Comparison of ENCODE assay signal across 8 mouse cellular contexts in genomic region chr9:44602766-44603165, GRCm38 (mm10). TPM values are rescaled to one million over a fixed set of nuclear protein-coding genes. Genes with fewer than 3 reads are reported as not detected.
A peak's percentile ranks its signal among the peaks of the same experiment; 100 is the strongest.
DNase-seq lines count a peak whose midpoint lies in the region; ATAC-seq lines count a peak whose summit lies in the region.

No protein-coding gene starts in this region.

- no peak overlapping the region for H3K9ac ChIP-seq in forebrain, embryonic 16.5 days (replicated peaks; ENCODE audit: low read depth, low read length)
- H3K9ac ChIP-seq in liver, embryonic 16.5 days (ENCODE audit: low read depth, low read length): peak overlapping the region; percentile 100; the same call in 1 of the 2 replicates

- WGBS in forebrain, embryonic 16.5 days: 68% methylated on average over 6 of the region's 6 CpGs
- 71% methylated on average over 6 of the region's 6 CpGs for WGBS in liver, embryonic 16.5 days (ENCODE audit: insufficient replicate concordance)

- peak overlapping the region; percentile 92 for H3K4me2 ChIP-seq in forebrain, embryonic 16.5 days (ENCODE audit: low read length)
- H3K4me2 ChIP-seq in liver, embryonic 16.5 days (ENCODE audit: low read depth, low read length): peak overlapping the region; percentile 73

- H3K27ac ChIP-seq in forebrain, embryonic 16.5 days (ENCODE audit: low read length): peak overlapping the region; percentile 13; the same call in 1 of the 2 replicates
- peak overlapping the region; percentile 98 for H3K27ac ChIP-seq in liver, embryonic 16.5 days (ENCODE audit: low read length)

- H3K27me3 ChIP-seq in erythroblast, embryonic 14.5 days (ENCODE audit: control insufficient read depth): peaks cover 16% of the 10 kb centered on the region
- H3K27me3 ChIP-seq in forebrain, embryonic 16.5 days (replicated peaks; ENCODE audit: control insufficient read depth, insufficient read depth, low read length): no peaks in the 10 kb centered on the region
- H3K27me3 ChIP-seq in liver, embryonic 16.5 days (ENCODE audit: control insufficient read depth, insufficient read depth, low read depth, low read length): no peaks in the 10 kb centered on the region

- no peak for ATAC-seq in erythroblast, adult 5-6 weeks (replicated peaks; ENCODE audit: low FRiP score, poor library complexity, severe bottlenecking)
- ATAC-seq in forebrain, embryonic 16.5 days: no peak
- no peak for ATAC-seq in liver, embryonic 16.5 days (ENCODE audit: low read depth)
- ATAC-seq in granulocyte monocyte progenitor cell, adult 5-6 weeks (replicated peaks; ENCODE audit: poor library complexity, severe bottlenecking): no peak

- H3K4me1 ChIP-seq in erythroblast, embryonic 14.5 days (ENCODE audit: control insufficient read depth): peaks cover 31% of the 10 kb centered on the region
- peaks cover 34% of the 10 kb centered on the region for H3K4me1 ChIP-seq in forebrain, embryonic 16.5 days (replicated peaks; ENCODE audit: control insufficient read depth, insufficient read depth, low read length)
- peaks cover 17% of the 10 kb centered on the region for H3K4me1 ChIP-seq in liver, embryonic 16.5 days (ENCODE audit: control insufficient read depth, low read depth, low read length)

- peak overlapping the region; percentile 100 for H3K4me3 ChIP-seq in erythroblast, embryonic 14.5 days (replicated peaks)
- peak overlapping the region; percentile 99; the same call in 1 of the 2 replicates for H3K4me3 ChIP-seq in forebrain, embryonic 16.5 days (replicated peaks; ENCODE audit: low read length)
- H3K4me3 ChIP-seq in liver, embryonic 16.5 days (ENCODE audit: low read depth, low read length): peak overlapping the region; percentile 99

- DNase-seq in A20 (ENCODE audit: low read depth, low spot score): peak; percentile 79
- no peak for DNase-seq in retina, postnatal 1 day
- no peak for DNase-seq in frontal cortex, adult 2 months (ENCODE audit: extremely low spot score in 1 of 2, low spot score in 1 of 2)

- H3K9me3 ChIP-seq in erythroblast, embryonic 14.5 days (ENCODE audit: control insufficient read depth, low read length): no peaks in the 10 kb centered on the region
- H3K9me3 ChIP-seq in forebrain, embryonic 16.5 days (ENCODE audit: control insufficient read depth, low read length): no peaks in the 10 kb centered on the region
- H3K9me3 ChIP-seq in liver, embryonic 16.5 days (replicated peaks; ENCODE audit: control insufficient read depth, low read length): no peaks in the 10 kb centered on the region

- peaks cover 9% of the 10 kb centered on the region for H3K36me3 ChIP-seq in erythroblast, embryonic 14.5 days (ENCODE audit: control insufficient read depth)
- H3K36me3 ChIP-seq in forebrain, embryonic 16.5 days (ENCODE audit: control insufficient read depth, insufficient read depth): no peaks in the 10 kb centered on the region; the same call in 1 of the 2 replicates
- H3K36me3 ChIP-seq in liver, embryonic 16.5 days (ENCODE audit: control insufficient read depth, insufficient read depth): peaks cover 6% of the 10 kb centered on the region

RNA-seq across cellular contexts. Expression of gene Ddx6, which starts 1.9 kb away (rescaled TPM):
- 1.2 and 1.7 TPM in 2 replicates for polyA plus RNA-seq in erythroblast, embryonic 14.5 days (2012)
- total RNA-seq in erythroblast, adult 5-6 weeks (2015; ENCODE audit: low replicate concordance): 53.1 and 53.8 TPM in 2 replicates
- total RNA-seq in erythroblast, adult 5-6 weeks (2017; ENCODE audit: low replicate concordance): 109 and 114 TPM in 2 replicates
- polyA plus RNA-seq in forebrain, embryonic 16.5 days (2015; fragmentation: Nextera tagmentation; extraction: Ambion mirVana): 21.2 and 22.8 TPM in 2 replicates
- polyA plus RNA-seq in liver, embryonic 16.5 days (2015; fragmentation: Nextera tagmentation; extraction: Ambion mirVana): 4.5 and 5.5 TPM in 2 replicates
- total RNA-seq in granulocyte monocyte progenitor cell, adult 5-6 weeks (2014; fragmentation: Nextera tagmentation): 72.4 and 75.7 TPM in 2 replicates
- 79.6 and 80.6 TPM in 2 replicates for total RNA-seq in granulocyte monocyte progenitor cell, adult 5-6 weeks (2017)
- 40.9 and 44.6 TPM in 2 replicates for polyA plus RNA-seq in frontal cortex, adult 2 months (2012; rRNA removed)

RNA-seq across cellular contexts. Expression of gene Cxcr5, which starts 41.1 kb away (rescaled TPM):
- polyA plus RNA-seq in erythroblast, embryonic 14.5 days (2012): not detected in 2 replicates
- total RNA-seq in erythroblast, adult 5-6 weeks (2015; ENCODE audit: low replicate concordance): not detected in 2 replicates
- total RNA-seq in erythroblast, adult 5-6 weeks (2017; ENCODE audit: low replicate concordance): not detected in 2 replicates
- polyA plus RNA-seq in forebrain, embryonic 16.5 days (2015; fragmentation: Nextera tagmentation; extraction: Ambion mirVana): not detected in 2 replicates
- 0.14 TPM in 1 of 2 replicates, not detected in the other for polyA plus RNA-seq in liver, embryonic 16.5 days (2015; fragmentation: Nextera tagmentation; extraction: Ambion mirVana)
- not detected in 2 replicates for total RNA-seq in granulocyte monocyte progenitor cell, adult 5-6 weeks (2014; fragmentation: Nextera tagmentation)
- not detected in 2 replicates for total RNA-seq in granulocyte monocyte progenitor cell, adult 5-6 weeks (2017)
- 0.04 TPM in 1 of 2 replicates, not detected in the other for polyA plus RNA-seq in frontal cortex, adult 2 months (2012; rRNA removed)
